Mouse (Mus musculus): ENCODE results near the gene Gm20388. TPM values are rescaled to one million over a fixed set of nuclear protein-coding genes. Genes with fewer than 3 reads are reported as not detected.
A peak's percentile ranks its signal among the peaks of the same experiment; 100 is the strongest.

The Gm20388 gene
- polyA plus RNA-seq, 1 experiment from 2014 or later, result not detected

DNA sequence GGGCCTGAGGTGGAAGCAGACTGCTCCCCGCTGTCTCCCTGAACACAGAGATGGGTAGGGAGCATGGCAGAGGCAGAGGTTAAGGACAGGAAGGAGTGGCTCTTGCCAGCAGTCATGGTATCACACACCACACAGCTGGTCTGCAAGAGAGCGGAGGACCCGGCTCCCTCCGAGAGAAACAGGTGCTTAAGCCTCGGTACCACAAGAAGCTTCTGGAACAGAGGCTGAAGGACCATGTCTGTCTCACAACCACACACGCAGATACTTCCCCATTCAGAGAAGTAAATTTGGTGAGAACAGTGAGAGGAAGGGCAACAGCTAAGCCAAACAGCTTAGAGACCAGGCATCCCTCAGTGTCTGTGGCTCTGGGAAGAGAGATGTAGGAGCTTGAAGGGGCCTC is 2000.8 kb downstream of the Gm20388 start:
- Histone ChIP-seq H3K9ac (ENCODE audit: low read length) (no peak overlapping the region), H3K4me1 (replicated peaks; ENCODE audit: control insufficient read depth, insufficient read depth, low read length) (peaks cover 18% of the 10 kb centered on the region), H3K4me2 (ENCODE audit: low read depth, low read length) (no peak overlapping the region), H3K36me3 (ENCODE audit: control insufficient read depth, insufficient read depth, low read length) (no peaks in the 10 kb centered on the region), H3K27me3 (ENCODE audit: control insufficient read depth, insufficient read depth, low read depth, low read length) (peaks cover 3% of the 10 kb centered on the region; the same call in 1 of the 2 replicates), H3K4me3 (ENCODE audit: low read length) (no peak overlapping the region), H3K27ac (ENCODE audit: low read length) (no peak overlapping the region), H3K9me3 (ENCODE audit: control insufficient read depth, low read length) (no peaks in the 10 kb centered on the region)
- 81% methylated on average over 6 of the region's 6 CpGs for WGBS
- no peak for ATAC-seq (ENCODE audit: low read depth)

- Histone ChIP-seq H3K9me3 (ENCODE audit: control insufficient read depth, low read length) (no peaks in the 10 kb centered on the region), H3K27ac (ENCODE audit: low read length) (no peak overlapping the region), H3K36me3 (ENCODE audit: control insufficient read depth, insufficient read depth, low read length) (no peaks in the 10 kb centered on the region), H3K4me2 (ENCODE audit: low read depth, low read length) (no peak overlapping the region), H3K9ac (ENCODE audit: low read length) (no peak overlapping the region), H3K4me3 (ENCODE audit: low read length) (no peak overlapping the region), H3K27me3 (ENCODE audit: control insufficient read depth, insufficient read depth, low read depth, low read length) (peaks cover 3% of the 10 kb centered on the region; the same call in 1 of the 2 replicates), H3K4me1 (replicated peaks; ENCODE audit: control insufficient read depth, insufficient read depth, low read length) (peaks cover 13% of the 10 kb centered on the region)
- 52% methylated on average over 7 of the region's 7 CpGs for WGBS
- no peak for ATAC-seq (ENCODE audit: low read depth)
Measured at GRCm38 (mm10) chr8:121911987-121912386, 2001.3 kb downstream of the Gm20388 start.

DNA sequence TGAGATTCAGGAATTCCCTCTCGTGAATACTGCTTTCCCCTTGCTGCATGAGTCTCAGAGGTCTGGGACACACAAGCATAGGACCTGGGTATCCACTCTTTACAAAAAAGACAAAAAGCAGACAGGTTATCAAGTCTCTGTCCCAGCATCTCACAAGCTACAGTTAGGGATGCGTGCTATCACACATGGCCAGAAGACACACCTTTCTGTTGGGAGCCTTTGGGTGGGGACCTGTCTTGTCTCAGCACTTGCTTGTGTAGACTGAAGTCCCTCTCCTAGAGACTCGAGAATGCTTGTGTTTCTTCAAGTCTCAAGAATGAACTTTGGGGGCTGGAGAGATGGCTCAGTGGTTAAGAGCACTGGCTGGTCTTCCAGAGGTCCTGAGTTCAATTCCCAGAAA is 2002.2 kb downstream of the Gm20388 start:
- Histone ChIP-seq H3K27ac (ENCODE audit: low read length) (no peak overlapping the region), H3K9ac (ENCODE audit: low read length) (no peak overlapping the region), H3K4me2 (ENCODE audit: low read depth, low read length) (no peak overlapping the region), H3K4me1 (replicated peaks; ENCODE audit: control insufficient read depth, insufficient read depth, low read length) (peaks cover 12% of the 10 kb centered on the region), H3K9me3 (ENCODE audit: control insufficient read depth, low read length) (no peaks in the 10 kb centered on the region), H3K4me3 (ENCODE audit: low read length) (no peak overlapping the region), H3K27me3 (ENCODE audit: control insufficient read depth, insufficient read depth, low read depth, low read length) (peaks cover 3% of the 10 kb centered on the region; the same call in 1 of the 2 replicates), H3K36me3 (ENCODE audit: control insufficient read depth, insufficient read depth, low read length) (no peaks in the 10 kb centered on the region)
- WGBS, result 65% methylated on average over 3 of the region's 3 CpGs
- ATAC-seq (ENCODE audit: low read depth), result no peak

DNA sequence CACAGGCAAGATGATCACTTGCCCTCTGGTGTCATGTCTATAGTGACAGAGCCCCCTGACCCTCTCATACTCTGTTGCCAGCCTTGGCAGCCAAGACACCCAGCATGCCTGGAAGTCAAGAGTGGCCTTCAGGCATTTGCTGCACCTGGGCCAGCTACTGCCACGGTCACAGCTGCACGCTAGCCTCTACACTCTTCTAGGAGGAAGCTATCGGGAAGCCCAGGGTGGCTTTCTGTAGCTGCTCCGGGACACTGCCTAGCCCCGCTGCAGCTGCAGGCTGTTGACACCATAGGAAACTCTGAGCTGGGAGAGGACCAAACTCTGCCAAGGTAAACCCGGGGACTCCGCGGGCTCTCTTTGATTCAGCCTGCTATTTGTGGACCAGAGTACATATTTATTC is 2002.7 kb downstream of the Gm20388 start:
- Histone ChIP-seq H3K4me3 (ENCODE audit: low read length) (no peak overlapping the region), H3K4me2 (ENCODE audit: low read depth, low read length) (no peak overlapping the region), H3K9me3 (ENCODE audit: control insufficient read depth, low read length) (no peaks in the 10 kb centered on the region), H3K27me3 (ENCODE audit: control insufficient read depth, insufficient read depth, low read depth, low read length) (peaks cover 3% of the 10 kb centered on the region; the same call in 1 of the 2 replicates), H3K36me3 (ENCODE audit: control insufficient read depth, insufficient read depth, low read length) (no peaks in the 10 kb centered on the region), H3K9ac (ENCODE audit: low read length) (no peak overlapping the region), H3K4me1 (replicated peaks; ENCODE audit: control insufficient read depth, insufficient read depth, low read length) (peaks cover 8% of the 10 kb centered on the region), H3K27ac (ENCODE audit: low read length) (no peak overlapping the region)
- 65% methylated on average over 8 of the region's 8 CpGs for WGBS
- no peak for ATAC-seq (ENCODE audit: low read depth)

DNA sequence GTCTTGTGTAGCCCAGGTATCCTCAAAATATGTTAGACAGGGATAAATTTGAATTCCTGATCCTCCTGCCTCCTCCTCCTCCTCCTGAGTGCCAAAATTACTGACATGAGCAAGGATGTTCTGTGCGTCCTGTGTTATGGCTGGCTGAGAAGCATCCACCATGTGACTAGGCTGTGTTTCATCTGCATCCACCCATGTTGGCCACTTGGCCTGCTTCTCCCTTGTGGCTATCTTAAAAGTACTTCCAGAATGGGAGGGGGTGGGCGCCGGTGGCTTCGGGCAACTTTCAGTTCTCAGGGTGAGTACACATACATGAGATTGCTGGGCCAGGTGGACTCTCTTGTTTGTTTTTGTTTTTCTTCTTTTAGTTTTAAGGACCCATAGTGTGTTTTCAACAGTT is 2008.5 kb downstream of the Gm20388 start:
- Histone ChIP-seq H3K36me3 (ENCODE audit: control insufficient read depth, insufficient read depth, low read length) (no peaks in the 10 kb centered on the region), H3K9ac (ENCODE audit: low read length) (no peak overlapping the region), H3K9me3 (ENCODE audit: control insufficient read depth, low read length) (no peaks in the 10 kb centered on the region), H3K27ac (ENCODE audit: low read length) (no peak overlapping the region), H3K27me3 (ENCODE audit: control insufficient read depth, insufficient read depth, low read depth, low read length) (no peaks in the 10 kb centered on the region), H3K4me1 (replicated peaks; ENCODE audit: control insufficient read depth, insufficient read depth, low read length) (peaks cover 14% of the 10 kb centered on the region), H3K4me2 (ENCODE audit: low read depth, low read length) (no peak overlapping the region), H3K4me3 (ENCODE audit: low read length) (no peak overlapping the region)
- 37% methylated on average over 4 of the region's 4 CpGs for WGBS
- ATAC-seq (ENCODE audit: low read depth), result no peak

DNA sequence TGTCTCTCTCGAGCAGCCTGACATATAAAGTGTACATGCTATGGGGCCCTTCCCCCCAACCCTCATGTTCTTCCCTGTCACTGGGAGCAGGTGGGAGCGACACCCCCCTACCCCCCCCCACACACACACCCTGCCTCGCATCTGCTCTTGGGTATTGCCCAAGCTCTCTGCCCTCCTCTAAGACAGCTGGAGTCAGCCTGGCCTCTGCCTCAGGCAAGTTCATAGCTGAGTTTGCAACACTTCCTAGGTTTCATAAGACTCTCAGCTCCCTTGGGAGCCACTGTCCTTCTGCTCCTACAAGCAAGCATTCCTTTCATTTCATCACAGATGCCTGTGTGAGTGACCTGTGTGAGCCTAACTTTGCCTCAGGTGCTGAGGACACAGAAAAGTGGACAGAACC is 2009.1 kb downstream of the Gm20388 start:
- H3K4me2 ChIP-seq (ENCODE audit: low read depth, low read length), result no peak overlapping the region
- no peaks in the 10 kb centered on the region for H3K36me3 ChIP-seq (ENCODE audit: control insufficient read depth, insufficient read depth, low read length)
- 27% methylated on average over 3 of the region's 3 CpGs for WGBS
- no peak overlapping the region for H3K9ac ChIP-seq (ENCODE audit: low read length)
- no peak overlapping the region for H3K27ac ChIP-seq (ENCODE audit: low read length)
- H3K9me3 ChIP-seq (ENCODE audit: control insufficient read depth, low read length), result no peaks in the 10 kb centered on the region
- no peaks in the 10 kb centered on the region for H3K27me3 ChIP-seq (ENCODE audit: control insufficient read depth, insufficient read depth, low read depth, low read length)
- no peak overlapping the region for H3K4me3 ChIP-seq (ENCODE audit: low read length)
- ATAC-seq (ENCODE audit: low read depth), result no peak
- H3K4me1 ChIP-seq (replicated peaks; ENCODE audit: control insufficient read depth, insufficient read depth, low read length), result peaks cover 14% of the 10 kb centered on the region

DNA sequence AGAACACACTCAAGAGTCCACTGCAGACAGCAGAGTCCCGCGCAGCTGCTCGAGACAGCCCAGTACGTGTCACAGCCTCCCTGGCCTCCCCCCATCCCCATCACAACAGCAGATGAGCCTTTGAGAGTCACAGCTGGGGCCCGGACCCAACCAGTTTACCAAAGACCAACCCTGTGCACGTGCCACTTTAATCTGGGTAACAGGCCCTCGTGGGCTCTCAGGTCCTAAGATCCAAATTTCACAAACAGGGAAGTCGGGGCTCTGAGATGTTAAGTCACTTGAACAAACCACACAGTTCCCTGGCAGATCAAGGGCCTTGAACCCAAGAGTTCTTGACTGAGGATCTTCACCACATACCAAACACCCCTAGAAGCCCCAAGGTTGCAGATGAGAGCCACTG is 2010.9 kb downstream of the Gm20388 start:
- Histone ChIP-seq H3K4me1 (replicated peaks; ENCODE audit: control insufficient read depth, insufficient read depth, low read length) (peaks cover 14% of the 10 kb centered on the region), H3K4me3 (ENCODE audit: low read length) (no peak overlapping the region), H3K4me2 (ENCODE audit: low read depth, low read length) (0 out of 2 replicates have a peak overlapping the region, but pooled peaks have one; percentile 16), H3K9ac (ENCODE audit: low read length) (peak overlapping the region; percentile 35), H3K36me3 (ENCODE audit: control insufficient read depth, insufficient read depth, low read length) (no peaks in the 10 kb centered on the region), H3K27me3 (ENCODE audit: control insufficient read depth, insufficient read depth, low read depth, low read length) (no peaks in the 10 kb centered on the region), H3K9me3 (ENCODE audit: control insufficient read depth, low read length) (no peaks in the 10 kb centered on the region), H3K27ac (ENCODE audit: low read length) (peak overlapping the region; percentile 86)
- 37% methylated on average over 8 of the region's 8 CpGs for WGBS
- ATAC-seq (ENCODE audit: low read depth), result peak; percentile 39

DNA sequence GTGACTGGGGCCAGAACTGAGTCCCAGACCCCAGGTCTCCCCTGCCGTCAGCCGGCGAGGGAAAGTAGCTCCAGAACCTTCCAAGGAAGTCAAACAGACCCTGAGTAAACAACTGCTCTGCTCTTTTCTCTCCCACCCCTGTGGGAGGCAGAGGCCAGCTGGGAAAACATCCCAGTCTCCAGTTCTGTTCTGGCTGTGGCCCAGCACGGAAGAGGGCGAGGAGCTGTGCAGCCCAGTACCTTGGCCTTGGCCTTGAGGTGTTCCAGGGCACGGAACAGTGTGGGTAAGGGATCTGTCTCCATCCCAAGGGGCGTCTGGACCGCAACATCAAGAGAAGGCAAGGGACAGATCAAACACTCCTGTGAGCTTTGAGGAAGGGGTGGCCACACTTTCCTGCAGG is 2011.5 kb downstream of the Gm20388 start:
- Histone ChIP-seq H3K27me3 (ENCODE audit: control insufficient read depth, insufficient read depth, low read depth, low read length) (no peaks in the 10 kb centered on the region), H3K9me3 (ENCODE audit: control insufficient read depth, low read length) (no peaks in the 10 kb centered on the region), H3K4me1 (replicated peaks; ENCODE audit: control insufficient read depth, insufficient read depth, low read length) (peaks cover 14% of the 10 kb centered on the region), H3K9ac (ENCODE audit: low read length) (peak overlapping the region; percentile 35), H3K4me3 (ENCODE audit: low read length) (no peak overlapping the region), H3K4me2 (ENCODE audit: low read depth, low read length) (0 out of 2 replicates have a peak overlapping the region, but pooled peaks have one; percentile 16), H3K36me3 (ENCODE audit: control insufficient read depth, insufficient read depth, low read length) (no peaks in the 10 kb centered on the region), H3K27ac (ENCODE audit: low read length) (peak overlapping the region; percentile 86)
- 8% methylated on average over 8 of the region's 8 CpGs for WGBS
- ATAC-seq (ENCODE audit: low read depth), result peak; percentile 83

DNA sequence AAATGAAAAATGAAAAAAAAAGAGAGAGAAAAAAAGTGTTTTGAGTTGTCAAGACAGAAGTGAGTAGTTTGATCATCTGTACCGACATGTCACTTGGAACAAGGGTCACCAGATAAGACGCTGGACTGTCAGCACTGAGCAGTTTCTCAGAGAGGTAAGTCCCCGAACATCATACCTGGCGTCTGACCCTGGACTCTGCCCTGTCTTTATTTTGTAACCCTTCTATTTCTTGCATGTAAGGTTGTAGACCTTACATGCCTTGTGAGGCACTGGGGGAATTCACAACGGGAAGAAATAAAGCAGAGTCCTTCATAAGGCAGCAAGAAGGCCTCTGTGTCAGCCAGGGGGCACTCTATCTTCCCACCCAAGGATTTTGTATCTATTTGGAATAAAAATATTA is 2014.0 kb downstream of the Gm20388 start:
- Histone ChIP-seq H3K27me3 (ENCODE audit: control insufficient read depth, insufficient read depth, low read depth, low read length) (no peaks in the 10 kb centered on the region), H3K4me3 (ENCODE audit: low read length) (no peak overlapping the region), H3K4me1 (replicated peaks; ENCODE audit: control insufficient read depth, insufficient read depth, low read length) (peaks cover 14% of the 10 kb centered on the region), H3K36me3 (ENCODE audit: control insufficient read depth, insufficient read depth, low read length) (no peaks in the 10 kb centered on the region), H3K9me3 (ENCODE audit: control insufficient read depth, low read length) (no peaks in the 10 kb centered on the region), H3K4me2 (ENCODE audit: low read depth, low read length) (no peak overlapping the region), H3K27ac (ENCODE audit: low read length) (no peak overlapping the region), H3K9ac (ENCODE audit: low read length) (no peak overlapping the region)
- no peak for ATAC-seq (ENCODE audit: low read depth)
- WGBS, result 75% methylated on average over 5 of the region's 5 CpGs

GRCm38 (mm10) chr8:121925624-121926023 is 2015.0 kb downstream of the Gm20388 start:
- peaks cover 14% of the 10 kb centered on the region for H3K4me1 ChIP-seq (replicated peaks; ENCODE audit: control insufficient read depth, insufficient read depth, low read length)
- H3K4me2 ChIP-seq (ENCODE audit: low read depth, low read length), result no peak overlapping the region
- no peaks in the 10 kb centered on the region for H3K27me3 ChIP-seq (ENCODE audit: control insufficient read depth, insufficient read depth, low read depth, low read length)
- peak; percentile 32; the same call in 1 of the 2 replicates for ATAC-seq (ENCODE audit: low read depth)
- H3K4me3 ChIP-seq (ENCODE audit: low read length), result no peak overlapping the region
- 24% methylated on average over 10 of the region's 10 CpGs for WGBS
- H3K27ac ChIP-seq (ENCODE audit: low read length), result no peak overlapping the region
- no peak overlapping the region for H3K9ac ChIP-seq (ENCODE audit: low read length)
- H3K9me3 ChIP-seq (ENCODE audit: control insufficient read depth, low read length), result no peaks in the 10 kb centered on the region
- no peaks in the 10 kb centered on the region for H3K36me3 ChIP-seq (ENCODE audit: control insufficient read depth, insufficient read depth, low read length)
